Mouse (Mus musculus) E14TG2a.4 (cell line): ENCODE measurements around the gene Wdr64.
A peak's percentile ranks its signal among the peaks of the same experiment; 100 is the strongest.

ENCODE experiments used
- H3K27me3 ChIP-seq: 2 replicates; pipeline ENCODE4 v1.6.1; 2014; ENCODE audit warnings: low read length, control low read depth; ENCODE audit not compliant: insufficient read depth
- H3K36me3 ChIP-seq: 2 replicates; pipeline ENCODE4 v1.6.1; 2014; ENCODE audit warnings: low read length, control low read depth; ENCODE audit not compliant: insufficient read depth
- H3K4me1 ChIP-seq: replicated peaks from 2 replicates; pipeline ENCODE4 v1.6.1; 2014; ENCODE audit warnings: low read depth, low read length, control low read depth
- H3K4me3 ChIP-seq: replicated peaks from 2 replicates; pipeline ENCODE4 v1.5.1; 2014; ENCODE audit warnings: mild to moderate bottlenecking, low read length
- H3K9me3 ChIP-seq: 2 replicates; pipeline ENCODE4 v1.6.1; 2014; ENCODE audit warnings: low read length, control low read depth
- CTCF ChIP-seq: conservative IDR thresholded peaks from 2 replicates; pipeline ENCODE4 v1.5.1; 2014; ENCODE audit warnings: low read length
- NANOG ChIP-seq: IDR thresholded peaks from 2 replicates; pipeline ENCODE4 v1.6.1; 2014; ENCODE audit warnings: borderline replicate concordance, low read length, mixed read lengths
- POU5F1 ChIP-seq: IDR thresholded peaks from 2 replicates; pipeline ENCODE4 v1.6.1; 2014; ENCODE audit warnings: low read length, borderline replicate concordance

The Wdr64 gene

DNA sequence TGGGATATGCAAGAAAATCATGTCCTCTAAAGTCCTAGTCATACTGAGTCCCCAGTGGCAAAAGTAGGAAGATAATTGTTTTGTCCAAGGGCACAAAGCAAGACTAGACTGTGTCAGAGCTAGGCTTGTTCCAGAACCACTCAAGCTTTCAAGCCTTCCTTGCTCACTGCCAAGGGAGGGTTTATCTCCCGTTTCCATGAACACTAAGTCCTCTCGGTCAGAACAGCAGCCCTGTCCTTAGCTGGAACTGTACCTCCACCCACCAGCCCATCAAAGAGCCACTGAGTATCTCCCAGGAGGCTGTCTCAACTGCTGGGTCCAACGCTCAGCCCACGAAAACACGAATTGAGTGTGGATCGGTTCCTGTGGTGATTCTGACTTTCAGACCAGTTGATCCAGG lies 23.3 kb upstream of the Wdr64 start:
- no peaks in the 10 kb centered on the region for H3K27me3 ChIP-seq
- no peaks in the 10 kb centered on the region for H3K36me3 ChIP-seq
- no peaks in the 10 kb centered on the region for H3K9me3 ChIP-seq
- H3K4me3 ChIP-seq = no peak overlapping the region
- no peak for TF ChIP-seq NANOG
- TF ChIP-seq CTCF = no peak
- peaks cover 5% of the 10 kb centered on the region for H3K4me1 ChIP-seq

DNA sequence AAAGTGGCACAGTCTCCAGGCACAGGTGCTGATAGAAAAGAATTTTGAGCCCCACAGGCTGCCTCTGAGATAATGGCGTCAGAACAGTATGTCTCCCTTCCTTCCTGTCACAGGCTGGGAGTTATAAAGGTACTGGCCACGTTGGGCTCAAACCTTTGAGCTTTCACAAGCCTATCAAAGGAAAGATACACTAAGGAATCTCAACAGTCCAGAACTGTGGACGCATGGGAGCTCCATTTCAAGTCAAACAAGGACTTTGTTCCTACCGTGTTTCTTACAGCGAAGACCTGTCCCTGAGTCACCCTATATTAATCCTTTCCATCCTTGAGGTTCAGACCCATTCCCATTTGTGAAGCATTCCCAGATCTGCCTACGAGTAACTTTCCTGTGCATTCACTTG lies 20.9 kb upstream of the Wdr64 start:
- Histone ChIP-seq H3K4me1 (no peaks in the 10 kb centered on the region), H3K27me3 (no peaks in the 10 kb centered on the region), H3K9me3 (no peaks in the 10 kb centered on the region), H3K4me3 (no peak overlapping the region), H3K36me3 (no peaks in the 10 kb centered on the region)
- TF ChIP-seq NANOG = no peak
- TF ChIP-seq POU5F1 = no peak
- no peak for TF ChIP-seq CTCF

DNA sequence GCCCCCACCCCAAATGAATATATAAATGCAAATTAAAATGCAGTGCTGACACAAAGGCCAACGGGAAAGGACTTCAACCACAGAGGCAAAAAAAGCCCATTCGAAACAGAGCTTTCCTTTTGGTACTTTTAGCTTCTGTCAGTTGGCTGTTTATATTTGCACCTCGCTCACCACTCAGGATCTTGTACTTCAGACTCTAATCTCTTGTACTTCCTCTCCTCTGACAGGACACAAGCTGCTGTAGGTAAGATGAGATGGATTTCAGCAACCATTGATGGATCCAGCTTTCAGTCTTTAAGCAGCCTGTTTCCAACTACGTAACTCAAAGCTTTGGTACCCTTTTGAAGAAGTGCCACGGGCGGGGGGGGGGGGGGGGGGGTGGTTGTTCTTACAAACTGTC lies 17.4 kb upstream of the Wdr64 start:
- no peak overlapping the region for H3K4me3 ChIP-seq
- no peaks in the 10 kb centered on the region for H3K27me3 ChIP-seq
- TF ChIP-seq CTCF (no peak), NANOG (no peak), POU5F1 (no peak)
- no peaks in the 10 kb centered on the region for H3K4me1 ChIP-seq
- H3K9me3 ChIP-seq = no peaks in the 10 kb centered on the region
- H3K36me3 ChIP-seq = peaks cover under 1% of the 10 kb centered on the region

DNA sequence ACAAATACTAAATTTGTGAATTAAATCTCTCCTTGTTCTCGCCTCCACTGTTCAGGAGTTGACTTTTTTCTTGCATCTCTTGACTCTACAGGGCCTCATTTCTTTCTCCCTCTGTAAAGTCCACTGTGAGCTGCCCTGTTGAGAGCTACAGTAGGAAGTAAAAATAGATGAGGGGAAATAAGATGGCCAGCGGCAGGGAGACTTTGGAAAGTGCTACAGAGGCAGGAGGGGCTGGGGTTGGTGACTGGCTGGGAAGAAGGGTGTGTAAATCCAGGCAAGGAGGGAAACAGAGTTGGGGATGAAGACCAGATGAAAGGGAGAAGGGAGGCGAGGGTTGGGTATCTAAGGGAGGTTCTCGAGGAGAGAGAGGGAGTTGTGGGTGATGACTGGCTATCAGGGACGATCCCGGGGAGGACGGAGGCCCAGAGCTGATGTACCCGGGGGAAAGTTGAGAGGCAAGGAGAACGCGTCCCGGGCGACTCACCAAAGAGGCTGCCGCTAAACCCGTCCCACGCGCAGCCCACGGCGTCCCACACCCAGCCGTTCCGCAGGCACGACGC lies 6.6 kb upstream of the Wdr64 start:
- no peaks in the 10 kb centered on the region for H3K27me3 ChIP-seq
- TF ChIP-seq POU5F1 (no peak), CTCF (no peak), NANOG (no peak)
- peak overlapping the region; percentile 87 for H3K4me3 ChIP-seq
- H3K36me3 ChIP-seq = peaks cover 18% of the 10 kb centered on the region
- no peaks in the 10 kb centered on the region; the same call in 1 of the 2 replicates for H3K9me3 ChIP-seq
- H3K4me1 ChIP-seq = peaks cover 24% of the 10 kb centered on the region

DNA sequence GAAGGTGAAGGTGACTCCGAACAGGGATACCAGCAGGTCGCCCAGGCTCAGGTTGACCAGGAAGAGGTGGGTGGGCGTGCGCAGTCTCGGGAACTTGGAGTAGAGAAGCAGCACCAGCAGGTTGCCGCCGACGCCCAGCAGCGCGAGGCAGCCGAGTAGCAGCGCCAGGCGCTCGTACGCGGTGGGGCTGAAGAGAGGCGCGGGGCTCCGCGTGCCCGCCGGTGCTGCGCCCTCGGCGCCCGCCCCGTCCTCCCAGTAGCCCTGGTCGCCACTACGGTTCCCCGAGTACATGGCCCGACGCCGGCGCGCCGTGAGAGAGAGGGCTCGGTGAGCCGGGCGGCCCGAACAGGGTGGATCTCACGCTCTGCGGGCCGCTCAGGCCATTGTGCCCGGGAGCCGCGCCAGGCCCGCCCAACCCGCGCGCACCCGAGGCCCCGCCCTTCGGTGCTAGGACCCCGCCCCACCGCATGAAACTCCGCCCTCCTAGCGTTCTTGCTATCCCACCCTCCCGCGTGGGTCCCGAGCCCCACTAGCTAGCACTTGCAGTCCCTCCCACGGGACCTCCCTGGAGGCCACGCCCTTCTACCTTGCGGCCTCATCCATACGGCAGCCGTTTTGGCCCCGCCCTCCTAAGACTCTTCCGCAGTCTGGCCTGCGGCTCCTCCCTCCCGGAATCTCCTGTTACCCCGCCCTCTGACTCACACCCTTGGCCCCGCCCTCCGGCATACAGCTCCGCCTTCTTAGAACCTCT lies 6.0 kb upstream of the Wdr64 start, which contains the start of the genes Opn3 and Chml:
Gene Opn3 (minus strand): TSS at position 531 of the 751 bp plus-strand sequence.
Gene Chml (minus strand): TSS at position 656 of the 751 bp plus-strand sequence.
- peak within 1 kb of the TSS; percentile 87 for H3K4me3 ChIP-seq
- H3K4me1 ChIP-seq = peaks cover 24% of the 10 kb centered on the region
- TF ChIP-seq CTCF = no peak
- TF ChIP-seq NANOG = no peak
- TF ChIP-seq POU5F1 = no peak
- no peaks in the 10 kb centered on the region for H3K27me3 ChIP-seq
- H3K9me3 ChIP-seq = no peaks in the 10 kb centered on the region; the same call in 1 of the 2 replicates
- H3K36me3 ChIP-seq = peaks cover 11% of the 10 kb centered on the region

DNA sequence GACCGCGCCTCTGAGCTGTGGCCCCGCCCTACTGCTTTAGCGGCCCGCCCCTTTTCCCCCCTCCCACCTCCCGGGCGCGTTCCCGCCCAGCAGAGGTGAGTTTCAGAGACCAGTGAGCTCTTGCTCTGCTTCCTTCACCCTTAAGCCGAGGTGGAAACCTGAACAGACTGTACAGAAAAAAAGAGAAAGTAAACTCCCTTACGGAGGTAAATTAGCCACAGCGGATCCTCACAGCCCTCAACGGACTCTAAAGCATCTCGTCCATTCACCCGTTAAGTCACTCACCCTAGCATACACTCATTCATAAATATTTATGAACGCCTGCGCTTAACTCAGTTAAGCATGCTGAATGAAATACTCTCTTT lies 5.4 kb upstream of the Wdr64 start:
- Histone ChIP-seq H3K4me3 (peak overlapping the region; percentile 45; the same call in 1 of the 2 replicates), H3K27me3 (no peaks in the 10 kb centered on the region)

DNA sequence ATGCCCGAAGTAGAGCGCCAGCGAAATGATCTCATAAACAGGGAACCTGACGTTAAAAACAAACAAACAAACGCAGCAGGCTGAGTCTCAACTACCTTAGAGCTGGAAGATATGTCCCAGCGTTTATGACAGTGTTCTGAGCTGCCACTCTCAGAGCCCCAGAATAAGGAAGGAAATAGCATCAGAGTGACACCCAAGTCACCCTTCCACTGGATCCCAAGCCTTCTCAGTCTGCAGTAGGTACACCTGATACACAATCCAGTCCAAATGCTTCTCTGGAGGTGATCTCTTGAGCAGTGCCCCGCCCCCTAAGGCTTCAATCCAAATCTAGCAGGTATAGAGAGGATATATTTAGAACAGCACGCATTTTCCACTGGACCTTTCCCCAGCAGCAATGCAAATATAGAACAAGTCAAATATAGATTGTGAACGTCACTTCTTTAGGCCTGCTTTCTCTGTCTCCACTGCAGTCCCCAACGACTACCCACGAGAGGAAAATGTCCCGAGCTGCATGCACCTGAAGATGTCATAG lies 4.9 kb upstream of the Wdr64 start:
- H3K36me3 ChIP-seq = peaks cover under 1% of the 10 kb centered on the region; the same call in 1 of the 2 replicates
- TF ChIP-seq NANOG (no peak), POU5F1 (no peak), CTCF (no peak)
- no peaks in the 10 kb centered on the region for H3K27me3 ChIP-seq
- H3K9me3 ChIP-seq = no peaks in the 10 kb centered on the region; the same call in 1 of the 2 replicates
- H3K4me3 ChIP-seq = no peak overlapping the region
- H3K4me1 ChIP-seq = peaks cover 24% of the 10 kb centered on the region

More for the DNA sequence above, 5.4 kb upstream of the Wdr64 start:
- Histone ChIP-seq H3K36me3 (peaks cover 5% of the 10 kb centered on the region), H3K4me1 (peaks cover 24% of the 10 kb centered on the region), H3K9me3 (no peaks in the 10 kb centered on the region; the same call in 1 of the 2 replicates)
- no peak for TF ChIP-seq POU5F1
- TF ChIP-seq NANOG = no peak
- TF ChIP-seq CTCF = no peak

DNA sequence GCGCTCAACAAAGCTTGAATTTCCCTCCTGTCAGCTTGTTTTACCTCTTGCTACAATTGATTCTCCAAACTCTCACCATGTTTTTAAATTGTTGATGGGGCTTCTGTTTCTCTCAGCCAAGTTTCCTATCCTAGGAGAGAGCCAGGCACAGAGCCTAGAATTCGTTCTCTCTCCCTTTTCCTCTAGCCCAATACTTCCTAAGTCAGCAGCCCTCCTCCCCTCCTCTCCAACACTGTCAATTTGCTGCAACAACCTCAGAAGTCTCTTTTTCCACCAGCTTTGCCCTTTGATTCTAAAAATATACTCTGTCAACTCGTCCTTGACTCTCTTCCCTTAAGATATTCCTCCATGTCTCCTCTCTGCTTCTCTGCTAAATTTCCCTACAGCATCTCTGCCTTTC lies 982 bp downstream of the Wdr64 start:
- TF ChIP-seq POU5F1 = no peak
- TF ChIP-seq NANOG = no peak
- TF ChIP-seq CTCF = no peak
- H3K9me3 ChIP-seq = no peaks in the 10 kb centered on the region
- no peaks in the 10 kb centered on the region for H3K27me3 ChIP-seq
- H3K4me3 ChIP-seq = no peak overlapping the region
- peaks cover 11% of the 10 kb centered on the region; the same call in 1 of the 2 replicates for H3K4me1 ChIP-seq
- no peaks in the 10 kb centered on the region for H3K36me3 ChIP-seq
